Mouse (Mus musculus) stomach, postnatal 0 days (tissue): ENCODE data around the gene Tnfrsf14.

ENCODE experiments used
- CTCF ChIP-seq: IDR thresholded peaks from 2 replicates; pipeline ENCODE4 v1.5.1; 2016; ENCODE audit warnings: antibody characterized with exemption, low read depth, mild to moderate bottlenecking, moderate library complexity
- EP300 ChIP-seq: optimal IDR thresholded peaks from 2 replicates; pipeline ENCODE3; 2016; ENCODE audit warnings: antibody characterized with exemption

DNA sequence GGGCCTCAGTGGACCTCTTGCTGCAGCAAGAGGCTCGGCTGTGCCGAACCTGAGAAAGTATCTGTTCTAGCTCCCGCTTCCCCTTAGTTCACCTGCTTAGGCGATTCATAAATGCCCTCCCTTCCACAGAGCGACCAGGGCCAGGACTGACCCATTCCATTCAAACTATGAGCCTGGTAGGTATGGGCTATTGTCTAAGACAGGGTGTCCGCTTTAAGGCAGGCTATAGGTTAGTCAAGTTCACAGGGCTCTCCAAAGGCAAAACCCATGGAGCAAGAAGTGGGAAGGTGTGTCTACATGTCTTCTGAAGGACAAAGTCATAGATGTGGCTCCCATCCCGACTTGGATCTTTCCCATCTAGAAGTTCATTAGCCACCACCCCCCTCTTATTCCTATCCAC is 34.3 kb upstream of the Tnfrsf14 start:
- TF ChIP-seq CTCF (no peak), EP300 (no peak)
